Mouse (Mus musculus): ENCODE data around the gene Zscan26.
A peak's percentile ranks its signal among the peaks of the same experiment; 100 is the strongest.
"Not testable (repeated sequence)": the region's sequence is repeated elsewhere in the genome, so short reads cannot be mapped to it uniquely, and the experiment has no call there.

Gene Zscan26

GRCm38 (mm10) chr13:21423301-21423700 lies 30.2 kb downstream of the Zscan26 start:
- DNase-seq (ENCODE audit: low read depth): peak; percentile 65

- DNase-seq (ENCODE audit: low read depth): no peak
Measured at GRCm38 (mm10) chr13:21418865-21419264, 34.7 kb downstream of the Zscan26 start.

- peak; percentile 18 for DNase-seq (ENCODE audit: low read depth)
Measured at GRCm38 (mm10) chr13:21417298-21418010, 36.1 kb downstream of the Zscan26 start.

DNA sequence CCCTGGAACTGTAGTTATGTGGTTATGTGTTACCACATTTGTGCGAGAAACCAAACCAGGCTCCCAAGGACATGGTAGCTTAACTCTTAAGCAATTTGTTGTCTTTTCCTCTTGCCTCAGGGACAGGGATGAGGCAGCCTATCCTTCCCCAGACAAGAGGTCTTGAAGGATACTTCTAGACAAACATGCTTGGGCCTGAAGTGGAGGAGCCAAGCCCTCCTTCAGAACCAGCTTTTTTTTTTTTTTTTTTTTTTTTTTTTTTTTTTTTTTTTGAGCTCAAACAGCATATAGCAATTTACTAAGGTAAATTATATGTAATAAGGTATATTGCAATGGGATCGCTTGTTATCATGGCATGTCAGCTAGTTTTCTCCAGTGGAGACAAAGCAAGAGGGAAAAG lies 37.8 kb downstream of the Zscan26 start:
- peak; percentile 62 for DNase-seq (ENCODE audit: low read depth)

DNA sequence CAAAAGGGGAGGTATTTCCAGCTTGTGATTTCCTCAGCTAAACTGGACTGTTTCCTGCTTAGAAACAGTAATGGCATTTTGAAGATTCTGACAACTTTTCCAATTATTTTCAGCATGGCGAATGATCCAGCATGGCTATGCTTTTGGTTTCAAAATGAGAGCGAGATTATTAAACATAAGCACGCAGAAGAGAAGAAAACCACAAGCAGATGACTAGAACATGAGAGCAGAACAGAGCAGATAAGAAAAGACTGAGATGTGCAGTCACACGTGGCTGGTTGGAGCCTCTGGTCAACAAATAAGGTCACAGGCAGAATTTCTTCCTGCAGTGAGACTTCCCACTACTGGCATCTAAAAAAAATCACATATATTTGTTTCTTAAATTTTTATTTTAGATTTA lies 38.3 kb downstream of the Zscan26 start:
- peak; percentile 58 for DNase-seq (ENCODE audit: low read depth)

DNA sequence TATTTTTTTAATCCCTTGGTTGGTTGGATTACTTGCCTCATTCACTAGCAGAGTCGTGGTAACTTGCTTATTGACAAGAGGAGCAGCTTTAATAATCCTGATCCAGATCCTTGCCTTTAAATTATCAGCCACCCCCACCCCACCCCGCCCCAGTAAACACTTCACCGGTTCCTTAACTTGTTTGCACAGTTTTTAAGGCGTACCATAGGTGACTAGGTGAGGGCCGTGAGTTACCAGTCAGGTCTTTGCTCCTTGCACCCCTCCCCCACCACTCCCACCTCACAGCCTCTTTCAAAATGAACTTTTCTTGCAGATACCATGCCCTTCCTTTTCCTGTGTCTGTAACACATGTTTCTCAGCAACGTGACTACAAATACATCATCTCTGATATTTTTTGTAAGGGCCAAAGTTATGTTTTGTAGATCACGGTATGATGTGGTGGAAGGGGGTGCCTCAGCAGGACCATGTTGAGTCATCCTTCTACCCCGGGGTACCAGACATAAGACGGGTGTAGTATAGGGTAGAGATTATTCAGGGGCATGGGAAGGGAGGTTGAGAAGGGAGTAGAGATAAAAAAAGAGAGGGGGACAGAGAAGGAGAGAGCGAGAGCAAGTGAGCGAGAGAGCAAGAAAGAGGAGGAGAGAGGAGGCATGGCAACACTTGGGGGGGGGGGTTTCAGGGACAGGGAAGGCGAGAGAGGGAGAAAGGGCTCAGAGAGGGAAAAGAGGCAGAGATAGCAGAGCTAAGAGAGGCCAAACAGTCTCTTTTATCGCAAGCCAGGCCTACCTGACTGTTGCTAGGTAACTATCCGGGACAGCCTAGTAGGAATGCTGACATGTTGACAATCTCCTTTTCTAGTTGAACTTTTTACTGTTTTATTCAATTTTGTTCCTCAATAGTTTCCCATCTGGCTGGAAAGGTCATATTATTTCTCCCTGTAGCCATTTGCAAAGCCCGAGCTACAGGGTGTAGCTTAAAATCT lies 39.0 kb downstream of the Zscan26 start:
- DNase-seq (ENCODE audit: low read depth): no peak

DNA sequence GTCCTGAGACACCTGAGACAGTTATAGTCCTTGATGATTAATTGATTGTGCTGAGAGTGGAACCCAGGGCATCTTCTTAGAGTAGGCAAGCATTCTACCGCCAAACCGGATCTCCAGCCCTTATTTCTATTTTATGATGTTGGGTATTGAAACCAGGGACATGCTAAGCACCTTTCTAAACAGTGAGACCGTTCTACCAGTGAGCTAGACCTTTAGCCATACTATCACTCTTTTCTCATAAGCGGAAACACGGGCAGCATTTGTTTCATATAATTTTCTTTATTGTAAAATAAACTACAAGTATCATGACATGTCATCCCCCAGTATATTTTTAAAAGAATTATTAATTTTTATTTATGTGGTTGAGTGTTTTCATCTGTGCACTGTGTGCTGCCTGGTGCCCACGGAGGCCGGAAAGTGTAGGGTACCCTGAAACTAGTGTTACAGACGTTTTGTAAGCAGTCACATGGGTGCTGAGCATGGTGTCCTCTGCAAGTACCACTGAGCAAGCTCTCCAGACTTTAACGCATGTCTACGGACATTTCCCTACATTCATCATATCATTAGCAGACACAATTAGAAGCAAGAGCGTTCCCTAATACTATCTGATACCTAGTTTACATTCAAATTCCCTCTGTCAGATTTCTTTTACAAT lies 44.6 kb downstream of the Zscan26 start:
- no peak for DNase-seq (ENCODE audit: low read depth)

GRCm38 (mm10) chr13:21407969-21408804 lies 45.3 kb downstream of the Zscan26 start:
- DNase-seq (ENCODE audit: low read depth): peak; percentile 36

DNA sequence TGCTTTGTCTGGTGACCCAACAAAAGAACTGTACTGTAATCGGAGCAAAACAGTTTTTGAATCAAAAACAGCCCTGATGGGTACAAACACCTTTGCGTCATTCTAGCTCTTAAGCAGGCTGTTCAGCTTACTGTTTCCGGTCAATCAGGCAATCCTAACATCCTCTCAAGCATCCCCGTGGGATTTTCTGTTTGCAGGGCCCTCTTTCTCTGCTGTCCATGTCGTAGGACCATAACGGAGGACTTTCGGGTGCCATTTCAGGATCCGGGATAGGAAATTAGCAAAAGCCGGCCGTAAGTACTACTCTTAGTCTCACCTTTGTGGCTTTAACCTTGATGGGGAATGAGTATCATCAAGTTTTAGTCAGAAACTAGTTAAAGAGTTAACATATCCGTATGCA lies 46.2 kb downstream of the Zscan26 start:
- no peak for DNase-seq (ENCODE audit: low read depth)

GRCm38 (mm10) chr13:21402848-21403247 lies 50.7 kb downstream of the Zscan26 start:
- DNase-seq (ENCODE audit: low read depth): no peak

GRCm38 (mm10) chr13:21402287-21402846 lies 51.2 kb downstream of the Zscan26 start, which contains the start of gene Zkscan3:
TSS of gene Zkscan3 (minus strand) at chr13:21402755.
- DNase-seq (ENCODE audit: low read depth): peak; percentile 84

GRCm38 (mm10) chr13:21401636-21402286 lies 51.8 kb downstream of the Zscan26 start:
- peak; percentile 29 for DNase-seq (ENCODE audit: low read depth)

GRCm38 (mm10) chr13:21401166-21401565 lies 52.4 kb downstream of the Zscan26 start:
- no peak for DNase-seq (ENCODE audit: low read depth)

- DNase-seq (ENCODE audit: low read depth): no peak
Measured at GRCm38 (mm10) chr13:21397486-21397885, 56.0 kb downstream of the Zscan26 start.

- DNase-seq (ENCODE audit: low read depth): not testable (repeated sequence)
Measured at GRCm38 (mm10) chr13:21396048-21396447, 57.5 kb downstream of the Zscan26 start.

GRCm38 (mm10) chr13:21395623-21396022 lies 57.9 kb downstream of the Zscan26 start:
- no peak for DNase-seq (ENCODE audit: low read depth)

- DNase-seq (ENCODE audit: low read depth): no peak
Measured at GRCm38 (mm10) chr13:21395211-21395610, 58.3 kb downstream of the Zscan26 start.

Measured in 416B (cell line).